Mouse (Mus musculus) liver, embryonic 14.5 days (tissue): ENCODE results near the gene Akr1c6.
"Not testable (repeated sequence)": the region's sequence is repeated elsewhere in the genome, so short reads cannot be mapped to it uniquely, and the experiment has no call there.

ENCODE experiments used
- CTCF ChIP-seq: IDR thresholded peaks from 2 replicates; pipeline ENCODE4 v1.5.1; 2016; ENCODE audit warnings: antibody characterized with exemption, low read depth, control low read depth
- EP300 ChIP-seq: IDR thresholded peaks from 2 replicates; pipeline ENCODE4 v1.6.1; 2016; ENCODE audit warnings: antibody characterized with exemption, low read depth

- TF ChIP-seq CTCF, EP300: not testable (repeated sequence)
Observed at GRCm38 (mm10) chr13:4400360-4400759, 33.7 kb upstream of the Akr1c6 start.
